Mouse (Mus musculus) stomach, postnatal 0 days (tissue): Measurements from ENCODE around the gene Prim2.

ENCODE experiments used
- CTCF ChIP-seq: IDR thresholded peaks from 2 replicates; pipeline ENCODE4 v1.5.1; 2016; ENCODE audit warnings: antibody characterized with exemption, low read depth, mild to moderate bottlenecking, moderate library complexity
- EP300 ChIP-seq: optimal IDR thresholded peaks from 2 replicates; pipeline ENCODE3; 2016; ENCODE audit warnings: antibody characterized with exemption

DNA sequence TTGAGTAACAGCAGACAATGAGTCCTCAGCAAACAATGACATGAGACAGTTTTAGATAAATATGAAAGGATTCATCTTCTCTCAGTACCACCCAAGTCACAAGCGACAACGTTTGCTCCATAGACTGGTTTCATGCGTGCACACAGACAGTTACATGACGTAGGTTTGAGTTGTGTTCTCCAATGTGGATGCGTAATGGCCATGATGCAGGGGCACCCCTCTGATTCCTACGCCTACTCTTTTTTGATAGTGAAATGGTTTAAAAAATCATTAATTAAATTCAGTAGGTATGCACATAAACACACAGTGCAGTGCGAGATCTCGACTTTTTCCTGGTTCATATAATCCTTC, 174.4 kb downstream of the Prim2 start:
- TF ChIP-seq CTCF (no peak), EP300 (no peak)
